Mouse (Mus musculus) stomach, embryonic 16.5 days (tissue): Measurements from ENCODE around the gene Gldc. TPM values are rescaled to one million over a fixed set of nuclear protein-coding genes. Genes with fewer than 3 reads are reported as not detected.

Experiments
- ATAC-seq: fragments of 200-750 bp; cut with Nextera tagmentation; 2 replicates; pipeline ENCODE4 v1.8.0; 2017; ENCODE audit warnings: moderate number of reproducible peaks, moderate TSS enrichment; ENCODE audit not compliant: insufficient read depth, low FRiP score
- H3K27ac ChIP-seq: fragments of 300-500 bp; sonication (generic); 2 replicates; pipeline ENCODE4 v1.5.1; 2014; ENCODE audit warnings: low read length
- H3K27me3 ChIP-seq: fragments of 300-500 bp; sonication (generic); 2 replicates; pipeline ENCODE4 v1.6.1; 2014; ENCODE audit warnings: low read length, control low read depth, mixed read lengths; ENCODE audit not compliant: control insufficient read depth, insufficient read depth
- H3K36me3 ChIP-seq: fragments of 300-500 bp; sonication (generic); 2 replicates; pipeline ENCODE4 v1.6.1; 2014; ENCODE audit warnings: low read length; ENCODE audit not compliant: control insufficient read depth, insufficient read depth
- H3K4me1 ChIP-seq: fragments of 300-500 bp; sonication (generic); 2 replicates; pipeline ENCODE4 v1.6.1; 2014; ENCODE audit warnings: low read length, control low read depth, mixed read lengths; ENCODE audit not compliant: control insufficient read depth, insufficient read depth
- H3K4me2 ChIP-seq: fragments of 300-500 bp; sonication (generic); 2 replicates; pipeline ENCODE4 v1.6.1; 2014; ENCODE audit warnings: low read depth, low read length, mixed read lengths
- H3K4me3 ChIP-seq: fragments of 300-500 bp; sonication (generic); replicated peaks from 2 replicates; pipeline ENCODE4 v1.5.1; 2014; ENCODE audit warnings: mild to moderate bottlenecking, low read length
- H3K9ac ChIP-seq: fragments of 300-500 bp; sonication (generic); 2 replicates; pipeline ENCODE4 v1.6.1; 2014; ENCODE audit warnings: low read length
- H3K9me3 ChIP-seq: fragments of 300-500 bp; sonication (generic); replicated peaks from 2 replicates; pipeline ENCODE4 v1.6.1; 2016; ENCODE audit warnings: low read length, control low read depth; ENCODE audit not compliant: control insufficient read depth
- WGBS: fragments of 180-500 bp; shearing (Covaris S2); extraction: QIAGEN DNeasy Blood & Tissue Kit; methylation state at CpG from one replicate; pipeline ENCODE4 v1.1.7; 2014; 5-methylcytosine and 5-hydroxymethylcytosine counted together
- polyA plus RNA-seq: library from polyadenylated mRNA; unstranded; fragments of >200 nt; fragmentation: Nextera tagmentation; extraction: Ambion mirVana; gene quantifications from 2 replicates; pipeline ENCODE4 v1.2.1, GENCODE M21; 2015

Gene Gldc
- polyA plus RNA-seq, 1 experiment from 2014 or later, result 5.4 TPM

DNA sequence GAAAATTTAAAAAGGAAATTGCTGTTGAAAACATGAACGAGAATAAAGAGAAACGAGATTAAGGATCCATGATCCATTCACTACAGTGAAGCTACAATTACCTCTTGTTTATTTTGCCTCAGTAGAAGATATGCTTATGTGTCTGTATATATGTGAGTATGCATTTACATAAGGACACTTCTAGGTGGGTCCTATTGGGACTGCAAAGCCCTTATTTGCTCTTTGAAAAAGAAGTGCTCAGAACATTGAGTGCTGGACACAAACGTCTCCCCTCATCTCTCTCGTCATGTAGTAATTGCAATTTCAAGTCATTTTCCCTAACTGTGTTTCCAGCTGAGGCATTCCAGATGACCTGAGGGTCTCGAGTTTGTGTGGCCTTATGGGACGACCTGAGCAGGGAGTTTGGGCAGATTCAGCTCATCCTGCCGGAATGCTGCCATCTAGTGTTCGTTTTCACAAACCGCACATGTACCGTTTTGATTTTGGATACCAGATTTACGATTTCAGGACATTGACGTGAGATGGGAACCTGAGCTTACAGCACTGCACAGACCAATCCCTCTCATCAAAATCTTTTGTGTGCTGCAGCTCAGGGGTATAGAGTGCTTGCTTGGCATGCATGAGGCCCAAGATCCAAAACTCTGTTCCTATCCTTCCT is 30.1 kb upstream of the Gldc start:
- Histone ChIP-seq H3K9me3 (no peaks in the 10 kb centered on the region), H3K4me3 (no peak overlapping the region), H3K4me2 (no peak overlapping the region), H3K36me3 (no peaks in the 10 kb centered on the region), H3K9ac (no peak overlapping the region), H3K4me1 (no peaks in the 10 kb centered on the region), H3K27me3 (no peaks in the 10 kb centered on the region), H3K27ac (no peak overlapping the region)
- no peak for ATAC-seq
- 18% methylated on average over 12 of the region's 12 CpGs for WGBS

DNA sequence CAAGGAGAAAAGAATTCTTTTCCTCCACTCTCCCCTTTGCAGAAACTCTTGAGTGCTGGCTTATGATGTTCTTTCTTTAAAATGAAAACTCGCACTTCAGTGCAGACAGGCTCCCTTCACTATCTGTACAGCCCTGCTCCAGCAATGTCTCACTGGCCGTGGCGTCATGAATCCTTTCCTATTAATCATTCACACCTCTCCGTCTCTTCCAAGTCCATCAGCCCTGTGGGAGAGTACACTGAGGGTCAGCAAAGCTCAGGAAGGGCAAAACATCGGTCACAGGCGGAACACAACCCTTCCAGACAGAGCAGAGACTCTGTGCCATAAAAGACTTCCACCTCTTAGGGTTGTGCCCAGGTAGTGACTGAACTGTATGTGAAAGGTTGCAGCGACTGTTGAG is 26.9 kb upstream of the Gldc start:
- H3K27ac ChIP-seq, result no peak overlapping the region
- no peak overlapping the region for H3K4me3 ChIP-seq
- H3K9me3 ChIP-seq, result no peaks in the 10 kb centered on the region
- H3K27me3 ChIP-seq, result no peaks in the 10 kb centered on the region
- H3K9ac ChIP-seq, result no peak overlapping the region
- no peak for ATAC-seq
- H3K4me1 ChIP-seq, result no peaks in the 10 kb centered on the region
- WGBS, result 55% methylated on average over 7 of the region's 7 CpGs
- no peak overlapping the region for H3K4me2 ChIP-seq
- no peaks in the 10 kb centered on the region for H3K36me3 ChIP-seq

DNA sequence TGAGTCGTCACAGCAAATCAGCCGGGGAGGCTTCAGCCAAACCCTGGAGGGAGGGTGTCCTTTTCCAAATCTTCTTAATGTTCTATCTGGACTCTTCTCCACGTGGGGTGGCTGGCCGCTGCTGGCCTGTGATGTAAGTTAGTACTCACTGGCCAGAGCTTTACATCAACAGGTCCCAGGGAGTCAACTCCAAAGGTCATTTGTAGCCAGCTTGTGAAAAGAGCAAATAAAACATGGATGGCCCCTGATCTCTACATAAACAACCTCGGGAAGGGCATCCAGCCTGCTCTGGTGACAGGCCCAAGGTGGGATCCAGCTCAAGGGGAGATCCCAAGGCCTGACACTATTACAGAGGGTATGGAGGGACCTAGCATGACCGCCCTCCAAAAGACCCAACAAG is 19.8 kb upstream of the Gldc start:
- Histone ChIP-seq H3K4me3 (no peak overlapping the region), H3K27me3 (no peaks in the 10 kb centered on the region), H3K36me3 (no peaks in the 10 kb centered on the region), H3K9me3 (no peaks in the 10 kb centered on the region), H3K4me1 (no peaks in the 10 kb centered on the region), H3K27ac (no peak overlapping the region), H3K4me2 (no peak overlapping the region), H3K9ac (no peak overlapping the region)
- no peak for ATAC-seq
- 66% methylated on average over 6 of the region's 6 CpGs for WGBS

DNA sequence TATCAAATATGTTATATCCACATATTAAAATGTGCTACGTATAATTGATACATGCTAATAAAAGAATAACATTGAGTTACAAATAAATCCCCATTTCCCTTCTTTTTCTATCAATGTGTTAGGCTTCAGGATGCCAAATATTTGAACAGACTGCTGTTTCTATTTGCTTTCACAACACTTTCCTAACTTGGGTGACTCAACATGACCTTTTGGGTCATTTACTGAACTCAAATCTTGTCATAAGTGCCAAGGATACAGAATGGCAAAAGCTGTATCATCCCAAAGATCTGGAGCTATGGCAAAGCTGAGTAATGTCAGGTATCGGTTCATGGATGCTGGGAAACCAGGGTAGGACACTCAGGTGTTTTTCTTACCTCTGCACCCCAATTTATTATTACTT is 12.0 kb upstream of the Gldc start:
- whole genome bisulfite sequencing, result 95% methylated on average over 2 of the region's 2 CpGs
- no peak overlapping the region for H3K9ac ChIP-seq
- no peak overlapping the region for H3K4me2 ChIP-seq
- H3K27me3 ChIP-seq, result no peaks in the 10 kb centered on the region
- no peaks in the 10 kb centered on the region for H3K4me1 ChIP-seq
- no peak overlapping the region for H3K4me3 ChIP-seq
- H3K27ac ChIP-seq, result no peak overlapping the region
- H3K9me3 ChIP-seq, result no peaks in the 10 kb centered on the region; the same call in 1 of the 2 replicates
- no peaks in the 10 kb centered on the region for H3K36me3 ChIP-seq
- ATAC-seq, result no peak

DNA sequence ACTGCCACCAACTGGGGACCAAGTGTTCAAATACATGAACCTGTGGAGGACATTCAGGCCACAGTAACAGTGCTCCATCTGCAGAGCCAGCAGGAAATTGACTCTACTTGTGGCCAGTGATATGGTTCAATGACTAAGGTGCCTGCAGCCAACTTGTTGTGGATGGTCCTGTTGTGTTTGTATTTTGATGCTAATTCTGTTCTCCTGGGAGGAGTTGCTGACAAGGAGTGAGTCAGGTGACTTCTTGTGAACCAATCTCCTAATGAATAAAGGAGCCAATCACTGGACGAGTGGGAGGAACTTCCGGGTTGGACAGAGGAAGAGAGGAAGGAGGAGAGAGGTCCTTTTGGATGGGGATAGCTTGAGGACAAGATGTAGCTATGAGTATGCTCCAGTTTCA is 10.3 kb upstream of the Gldc start:
- no peaks in the 10 kb centered on the region for H3K36me3 ChIP-seq
- no peaks in the 10 kb centered on the region; the same call in 1 of the 2 replicates for H3K9me3 ChIP-seq
- H3K27me3 ChIP-seq, result no peaks in the 10 kb centered on the region
- no peak overlapping the region for H3K4me2 ChIP-seq
- no peak for ATAC-seq
- no peak overlapping the region for H3K4me3 ChIP-seq
- H3K27ac ChIP-seq, result no peak overlapping the region
- 73% methylated on average over 2 of the region's 2 CpGs for WGBS
- no peak overlapping the region for H3K9ac ChIP-seq
- H3K4me1 ChIP-seq, result no peaks in the 10 kb centered on the region

DNA sequence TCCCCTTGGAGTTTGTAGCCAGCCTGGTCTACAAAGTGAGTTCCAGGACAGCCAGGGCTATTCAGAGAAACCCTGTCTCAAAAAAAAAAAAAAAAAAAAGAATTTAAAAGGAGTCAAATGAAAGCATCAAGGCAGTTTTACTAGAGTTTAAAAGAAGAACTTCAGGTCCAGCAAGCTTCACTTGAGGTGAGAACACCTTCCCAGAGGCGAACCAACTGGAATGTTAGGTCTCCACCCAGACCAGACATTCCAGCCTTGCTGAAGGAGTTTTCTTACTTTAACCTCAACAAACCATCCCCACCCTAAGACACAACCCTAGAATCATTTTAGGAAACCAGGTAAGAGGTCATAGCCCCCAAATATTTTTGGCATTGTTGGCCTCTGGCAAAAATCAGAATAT is 4.8 kb upstream of the Gldc start:
- H3K27ac ChIP-seq, result no peak overlapping the region

DNA sequence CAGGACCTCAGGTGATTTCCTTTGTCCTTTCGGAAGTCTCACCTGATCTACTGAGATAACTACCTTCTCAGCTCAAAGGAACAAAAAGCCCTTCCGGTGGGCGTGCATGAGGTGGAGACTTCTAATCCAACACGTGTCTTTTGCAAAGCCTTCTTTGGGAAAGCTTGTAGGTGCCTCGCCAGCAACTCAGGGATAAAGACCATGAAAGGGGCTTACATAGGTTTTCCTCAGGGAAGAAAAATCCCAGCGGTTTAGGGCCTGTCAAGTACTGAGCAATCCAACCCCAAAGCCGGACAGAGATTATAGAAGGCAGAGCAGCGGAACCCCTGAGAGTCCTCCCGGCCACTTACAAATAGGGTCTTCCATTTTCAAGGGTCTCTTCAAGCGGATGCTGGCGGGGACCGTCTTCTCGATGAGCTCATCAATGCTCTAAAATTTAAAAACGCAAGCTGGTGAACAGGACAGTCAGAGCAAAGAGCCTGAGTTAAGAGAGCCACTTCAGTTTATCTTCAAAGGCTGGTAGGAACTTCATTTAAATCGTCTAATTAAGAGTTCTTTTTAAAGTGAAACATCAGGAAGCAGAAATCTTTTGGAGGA is 1.1 kb downstream of the Gldc start:
- peaks cover 4% of the 10 kb centered on the region; the same call in 1 of the 2 replicates for H3K4me1 ChIP-seq
- peak overlapping the region; percentile 100 for H3K4me2 ChIP-seq
- peak overlapping the region; percentile 57 for H3K4me3 ChIP-seq
- no peak overlapping the region for H3K9ac ChIP-seq
- H3K27me3 ChIP-seq, result peaks cover 20% of the 10 kb centered on the region
- no peak for ATAC-seq
- H3K9me3 ChIP-seq, result no peaks in the 10 kb centered on the region
- no peaks in the 10 kb centered on the region for H3K36me3 ChIP-seq
- H3K27ac ChIP-seq, result no peak overlapping the region
- 6% methylated on average over 15 of the region's 15 CpGs for WGBS

More for the DNA sequence above, 4.8 kb upstream of the Gldc start:
- no peaks in the 10 kb centered on the region for H3K9me3 ChIP-seq
- H3K4me2 ChIP-seq, result no peak overlapping the region
- H3K4me1 ChIP-seq, result no peaks in the 10 kb centered on the region
- 81% methylated on average over 1 of the region's 1 CpGs for WGBS
- no peak for ATAC-seq
- no peak overlapping the region for H3K4me3 ChIP-seq
- peaks cover 13% of the 10 kb centered on the region for H3K27me3 ChIP-seq
- no peak overlapping the region for H3K9ac ChIP-seq
- no peaks in the 10 kb centered on the region for H3K36me3 ChIP-seq

DNA sequence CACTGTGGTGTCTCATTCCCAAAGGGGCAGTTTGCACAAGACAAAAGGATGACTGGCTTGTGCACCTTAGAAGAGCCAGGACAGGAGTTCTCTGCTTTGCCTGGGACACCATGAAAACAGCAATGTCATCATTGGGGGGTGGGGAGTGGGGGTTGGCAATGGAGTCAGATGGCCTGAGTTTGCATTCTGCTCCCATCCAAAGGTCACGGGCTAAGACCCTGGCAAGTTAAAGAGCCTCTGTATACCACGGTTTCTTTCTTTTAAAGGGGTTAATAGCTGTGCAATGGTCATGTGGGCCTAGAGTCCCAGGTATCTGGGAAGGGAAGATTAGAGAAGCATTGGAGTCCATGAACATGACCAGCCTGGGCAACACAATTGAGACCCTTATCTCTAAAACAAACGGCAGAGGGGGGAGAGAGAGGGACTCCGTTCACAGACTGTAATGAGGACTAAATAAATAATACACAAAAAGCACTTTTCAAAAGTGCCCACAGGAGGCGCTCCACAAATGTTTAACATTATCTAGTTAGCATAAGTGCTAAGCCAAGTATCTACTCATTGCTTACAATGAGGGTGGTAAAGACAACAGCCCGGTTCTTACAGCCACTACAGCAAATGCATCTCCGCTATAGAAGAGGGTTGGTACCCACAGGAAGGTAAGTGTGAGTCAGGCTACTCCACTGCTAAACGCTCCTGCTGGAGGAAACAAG is 3.7 kb downstream of the Gldc start:
- Histone ChIP-seq H3K4me3 (no peak overlapping the region), H3K27ac (no peak overlapping the region), H3K27me3 (peaks cover 20% of the 10 kb centered on the region), H3K4me1 (peaks cover 4% of the 10 kb centered on the region; the same call in 1 of the 2 replicates), H3K36me3 (no peaks in the 10 kb centered on the region), H3K9me3 (no peaks in the 10 kb centered on the region), H3K4me2 (no peak overlapping the region), H3K9ac (no peak overlapping the region)
- 72% methylated on average over 8 of the region's 8 CpGs for WGBS
- ATAC-seq, result no peak

DNA sequence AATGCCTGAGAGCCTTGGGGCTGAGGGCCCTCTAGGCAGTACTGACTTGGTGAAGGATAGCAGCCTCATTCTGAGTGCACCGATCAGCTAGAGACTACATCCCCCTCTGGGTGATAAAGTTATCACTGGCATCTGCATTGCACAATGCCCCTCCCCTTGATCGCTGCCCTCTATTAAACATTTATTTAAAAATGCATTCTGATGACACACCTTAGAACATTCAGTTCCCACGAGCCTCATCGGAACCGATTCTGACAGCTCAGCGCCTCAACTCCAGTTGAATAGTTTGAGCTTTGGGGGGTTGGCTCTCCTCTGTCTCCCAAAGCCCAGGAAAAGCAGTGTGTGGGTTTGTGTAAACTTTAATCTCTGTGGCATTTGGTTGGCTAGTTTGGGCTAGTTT is 4.9 kb downstream of the Gldc start:
- WGBS, result 77% methylated on average over 6 of the region's 6 CpGs
- Histone ChIP-seq H3K4me3 (no peak overlapping the region), H3K27me3 (peaks cover 10% of the 10 kb centered on the region; the same call in 1 of the 2 replicates), H3K9me3 (no peaks in the 10 kb centered on the region), H3K4me2 (no peak overlapping the region), H3K9ac (no peak overlapping the region), H3K4me1 (peaks cover 4% of the 10 kb centered on the region; the same call in 1 of the 2 replicates), H3K27ac (no peak overlapping the region), H3K36me3 (no peaks in the 10 kb centered on the region)
- ATAC-seq, result no peak
